In the genomic region with DNA sequence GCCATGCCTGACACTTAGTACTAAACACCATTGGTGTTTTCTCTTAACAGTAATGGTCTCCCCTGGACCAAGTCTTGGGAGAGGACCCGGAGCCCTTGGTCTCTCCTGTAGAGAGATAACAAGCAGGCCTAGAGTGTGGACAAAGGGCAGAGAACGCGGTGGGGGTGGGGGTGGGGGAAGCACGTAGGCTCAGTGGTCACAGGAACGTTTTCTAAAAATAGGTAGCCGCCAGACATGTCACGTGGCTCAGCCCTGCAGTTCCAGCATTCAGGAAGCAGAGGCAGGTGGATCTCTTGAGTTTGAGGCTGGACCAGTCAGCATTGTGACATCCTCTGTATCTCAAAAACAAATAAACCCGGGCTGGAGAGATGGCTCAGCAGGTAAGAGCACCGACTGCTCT, we compare ENCODE assay signal across 8 mouse cellular contexts. TPM values are rescaled to one million over a fixed set of nuclear protein-coding genes. Genes with fewer than 3 reads are reported as not detected.
DNase-seq lines count a peak whose midpoint lies in the region; ATAC-seq and TF ChIP-seq lines count a peak whose summit lies in the region.

No protein-coding gene starts in this region.

- peaks cover 2% of the 10 kb centered on the region; the same call in 1 of the 2 replicates for H3K4me1 ChIP-seq in forebrain, embryonic 11.5 days (replicated peaks; ENCODE audit: control insufficient read depth, insufficient read depth, low read length)
- peaks cover 42% of the 10 kb centered on the region for H3K4me1 ChIP-seq in liver, embryonic 13.5 days (replicated peaks)

- H3K27me3 ChIP-seq in forebrain, embryonic 11.5 days (ENCODE audit: control insufficient read depth, insufficient read depth, low read length) = no peaks in the 10 kb centered on the region
- no peaks in the 10 kb centered on the region for H3K27me3 ChIP-seq in liver, embryonic 13.5 days

- peak overlapping the region; percentile 94 for H3K9ac ChIP-seq in forebrain, embryonic 11.5 days (ENCODE audit: low read length)
- H3K9ac ChIP-seq in liver, embryonic 13.5 days = peak overlapping the region; percentile 80

- H3K4me3 ChIP-seq in gastrocnemius, adult 2 months = peak overlapping the region; percentile 91
- peak overlapping the region; percentile 95 for H3K4me3 ChIP-seq in forebrain, embryonic 11.5 days (ENCODE audit: low read depth, low read length)
- peak overlapping the region; percentile 82 for H3K4me3 ChIP-seq in liver, embryonic 13.5 days (replicated peaks)

- H3K36me3 ChIP-seq in forebrain, embryonic 11.5 days (ENCODE audit: control insufficient read depth, insufficient read depth, low read length) = no peaks in the 10 kb centered on the region
- no peaks in the 10 kb centered on the region for H3K36me3 ChIP-seq in liver, embryonic 13.5 days

- H3K4me2 ChIP-seq in forebrain, embryonic 11.5 days (ENCODE audit: low read depth, low read length, severe bottlenecking) = peak overlapping the region; percentile 60
- H3K4me2 ChIP-seq in liver, embryonic 13.5 days = peak overlapping the region; percentile 73

- 52% methylated on average over 9 of the region's 9 CpGs for WGBS in forebrain, embryonic 11.5 days
- WGBS in liver, embryonic 13.5 days (ENCODE audit: insufficient replicate concordance) = 13% methylated on average over 9 of the region's 9 CpGs

- no peaks in the 10 kb centered on the region for H3K9me3 ChIP-seq in forebrain, embryonic 11.5 days (ENCODE audit: control insufficient read depth, low read length)
- H3K9me3 ChIP-seq in liver, embryonic 13.5 days (replicated peaks) = no peaks in the 10 kb centered on the region

- DNase-seq in gastrocnemius, adult 2 months = no peak
- DNase-seq in gastrocnemius, postnatal 14 days = no peak
- peak; percentile 35 for DNase-seq in A20 (ENCODE audit: low read depth, low spot score)
- DNase-seq in forebrain, embryonic 11.5 days (ENCODE audit: low spot score) = no peak
- no peak for DNase-seq in liver, embryonic 13.5 days
- no peak for DNase-seq in natural killer cell, adult 2 months (ENCODE audit: low spot score in 2 of 2)
- no peak for DNase-seq in adrenal gland, adult 2 months
- DNase-seq in urinary bladder, postnatal 36 days (ENCODE audit: low spot score in 2 of 2) = no peak

- ATAC-seq in forebrain, embryonic 11.5 days (replicated peaks; ENCODE audit: low FRiP score) = no peak
- ATAC-seq in liver, embryonic 13.5 days (ENCODE audit: low read depth) = 0 out of 2 replicates have a peak, but pooled peaks have one; percentile 11

- intact Hi-C loops in gastrocnemius, adult 2 months (cut with DNase I) = no loop called here
- intact Hi-C loops in gastrocnemius, postnatal 14 days (cut with DNase I; ENCODE audit: low total_unique reads) = no loop called here

- H3K27ac ChIP-seq in gastrocnemius, adult 2 months = peak overlapping the region; percentile 90
- no peak overlapping the region for H3K27ac ChIP-seq in forebrain, embryonic 11.5 days (ENCODE audit: low read depth, low read length)
- H3K27ac ChIP-seq in liver, embryonic 13.5 days = peak overlapping the region; percentile 85

- no peak for TF ChIP-seq CTCF in gastrocnemius, adult 2 months (IDR thresholded peaks at IDR 0.05)

RNA-seq across cellular contexts. Expression of gene Atxn10, which starts 1.2 kb away (rescaled TPM):
- total RNA-seq in gastrocnemius, adult 2 months (2021) = 10 to 100 TPM; 26.6 to 38.8 TPM
- total RNA-seq in gastrocnemius, postnatal 14 days (2021) = 10 to 100 TPM; 47.7 to 49.8 TPM
- polyA plus RNA-seq in forebrain, embryonic 11.5 days (2014; fragmentation: Nextera tagmentation; extraction: Ambion mirVana) = 406 and 408 TPM in 2 replicates
- 92.8 and 98.2 TPM in 2 replicates for polyA plus RNA-seq in liver, embryonic 13.5 days (2015; fragmentation: Nextera tagmentation; extraction: Ambion mirVana)
- total RNA-seq in adrenal gland, adult 2 months (2021) = 100 to 1,000 TPM; 127 to 130 TPM
- 202 and 215 TPM in 2 replicates for polyA plus RNA-seq in adrenal gland, adult 2 months (2012; rRNA removed)
